Mouse (Mus musculus) MEL (cell line): ENCODE measurements around the gene Cic. TPM values are rescaled to one million over a fixed set of nuclear protein-coding genes. Genes with fewer than 3 reads are reported as not detected.

Experiments used
- DNase-seq: peaks from one replicate; pipeline ENCODE4 v3.0.0; 2011; ENCODE audit warnings: low read depth, low spot score
- H3K27ac ChIP-seq: 2 replicates; pipeline ENCODE4 v1.5.1; 2012; ENCODE audit warnings: low read depth, mild to moderate bottlenecking, control low read depth, low read length, moderate library complexity; ENCODE audit not compliant: control insufficient read depth
- H3K27me3 ChIP-seq, 2 experiments: fragments of 150-350 bp in 1 of 2; sonication (generic) in 1 of 2; 2 replicates each; pipeline ENCODE4 v1.6.1; 2012; ENCODE audit warnings: low read length in 2 of 2, mild to moderate bottlenecking in 2 of 2, improper control_type of control experiment in 1 of 2, moderate library complexity in 1 of 2; ENCODE audit not compliant: insufficient read depth in 2 of 2, control insufficient read depth in 1 of 2
- H3K36me3 ChIP-seq, 2 experiments: 2 replicates each; pipeline ENCODE4 v1.6.1; 2012 to 2014; ENCODE audit warnings: low read length in 2 of 2, improper control_type of control experiment in 1 of 2, inconsistent platforms in 1 of 2, mild to moderate bottlenecking in 1 of 2; ENCODE audit not compliant: insufficient read depth in 2 of 2, control insufficient read depth in 1 of 2
- H3K4me1 ChIP-seq, 2 experiments: fragments of 150-350 bp in 1 of 2; sonication (generic) in 1 of 2; 2 replicates each; pipeline ENCODE4 v1.6.1; 2012; ENCODE audit warnings: low read length in 2 of 2, improper control_type of control experiment in 1 of 2, mild to moderate bottlenecking in 1 of 2; ENCODE audit not compliant: insufficient read depth in 2 of 2, control insufficient read depth in 1 of 2
- H3K4me3 ChIP-seq, 2 experiments: fragments of 150-350 bp in 1 of 2; sonication (generic) in 1 of 2; 2 replicates each; pipeline ENCODE4 v1.5.1; 2012; ENCODE audit warnings: low read depth in 2 of 2, low read length in 2 of 2, mild to moderate bottlenecking in 2 of 2, moderate library complexity in 2 of 2, control low read depth in 1 of 2, improper control_type of control experiment in 1 of 2; ENCODE audit not compliant: control insufficient read depth in 1 of 2, insufficient read depth in 1 of 2
- H3K79me2 ChIP-seq: 2 replicates; pipeline ENCODE4 v1.6.1; 2012; ENCODE audit warnings: mild to moderate bottlenecking, low read length, moderate library complexity; ENCODE audit not compliant: control insufficient read depth, poor library complexity, insufficient read depth
- H3K9ac ChIP-seq: 2 replicates; pipeline ENCODE4 v1.6.1; 2012; ENCODE audit warnings: low read depth, mild to moderate bottlenecking, control low read depth, low read length, moderate library complexity; ENCODE audit not compliant: control insufficient read depth, poor library complexity, severe bottlenecking
- H3K9me3 ChIP-seq: fragments of 150-350 bp; sonication (generic); replicated peaks from 2 replicates; pipeline ENCODE4 v1.6.1; 2012; ENCODE audit warnings: mild to moderate bottlenecking, low read length, improper control_type of control experiment, moderate library complexity; ENCODE audit not compliant: insufficient read depth
- BHLHE40 ChIP-seq: IDR thresholded peaks from 2 replicates; pipeline ENCODE4 v1.6.1; 2012; ENCODE audit warnings: low read depth, mild to moderate bottlenecking, inconsistent platforms, low read length, improper control_type of control experiment, borderline replicate concordance
- CHD1 ChIP-seq: IDR thresholded peaks from 2 replicates; pipeline ENCODE4 v1.6.1; 2012; ENCODE audit warnings: low read depth, mild to moderate bottlenecking, inconsistent platforms, low read length, improper control_type of control experiment
- CHD2 ChIP-seq: IDR thresholded peaks from 2 replicates; pipeline ENCODE4 v1.6.1; 2011; ENCODE audit warnings: low read length, improper control_type of control experiment
- CTCF ChIP-seq, 3 experiments: IDR thresholded peaks in 2 of 3; conservative IDR thresholded peaks in 1 of 3; 2 replicates each; pipeline ENCODE4 v1.5.1; 2011 to 2012; ENCODE audit warnings: low read length in 3 of 3, low read depth in 2 of 3, mild to moderate bottlenecking in 2 of 3, improper control_type of control experiment in 1 of 3, inconsistent platforms in 1 of 3, mixed read lengths in 1 of 3, moderate library complexity in 1 of 3; ENCODE audit not compliant: control insufficient read depth in 1 of 3, insufficient read depth in 1 of 3, poor library complexity in 1 of 3, severe bottlenecking in 1 of 3
- E2F4 ChIP-seq: IDR thresholded peaks from 2 replicates; pipeline ENCODE4 v1.6.1; 2011; ENCODE audit warnings: low read depth, low read length, improper control_type of control experiment, borderline replicate concordance
- GABPA ChIP-seq: IDR thresholded peaks from 2 replicates; pipeline ENCODE4 v1.6.1; 2012; ENCODE audit warnings: low read depth, mild to moderate bottlenecking, inconsistent platforms, low read length, improper control_type of control experiment, moderate library complexity
- GATA1 ChIP-seq: IDR thresholded peaks from 2 replicates; pipeline ENCODE4 v1.6.1; 2011; ENCODE audit warnings: low read depth, low read length, improper control_type of control experiment
- HCFC1 ChIP-seq: IDR thresholded peaks from 2 replicates; pipeline ENCODE4 v1.6.1; 2012; ENCODE audit warnings: low read depth, mild to moderate bottlenecking, inconsistent platforms, low read length, improper control_type of control experiment, moderate library complexity
- MAFK ChIP-seq: IDR thresholded peaks from 2 replicates; pipeline ENCODE4 v1.6.1; 2011; ENCODE audit warnings: low read depth, mild to moderate bottlenecking, low read length, improper control_type of control experiment, borderline replicate concordance
- MAX ChIP-seq: IDR thresholded peaks from 2 replicates; pipeline ENCODE4 v1.6.1; 2011; ENCODE audit warnings: low read length, improper control_type of control experiment
- MAZ ChIP-seq: IDR thresholded peaks from 2 replicates; pipeline ENCODE4 v1.6.1; 2012; ENCODE audit warnings: low read depth, mild to moderate bottlenecking, inconsistent platforms, low read length, improper control_type of control experiment
- MYC ChIP-seq: IDR thresholded peaks from 2 replicates; pipeline ENCODE4 v1.6.1; 2011; ENCODE audit warnings: low read depth, mild to moderate bottlenecking, low read length, improper control_type of control experiment, moderate library complexity
- NRF1 ChIP-seq: IDR thresholded peaks from 2 replicates; pipeline ENCODE4 v1.6.1; 2014; ENCODE audit warnings: low read depth, mild to moderate bottlenecking, inconsistent platforms, low read length, improper control_type of control experiment, moderate library complexity; ENCODE audit not compliant: poor library complexity, insufficient read depth, severe bottlenecking
- POLR2AphosphoS2 ChIP-seq: IDR thresholded peaks from 2 replicates; pipeline ENCODE4 v1.6.1; 2011; ENCODE audit warnings: low read length, improper control_type of control experiment
- POLR2AphosphoS5 ChIP-seq: IDR thresholded peaks from 2 replicates; pipeline ENCODE4 v1.6.1; 2012; ENCODE audit warnings: low read depth, borderline replicate concordance, mild to moderate bottlenecking, inconsistent platforms, low read length, moderate library complexity, mixed read lengths
- RAD21 ChIP-seq: IDR thresholded peaks from 2 replicates; pipeline ENCODE4 v1.6.1; 2011; ENCODE audit warnings: mild to moderate bottlenecking, low read depth, low read length, improper control_type of control experiment
- SIN3A ChIP-seq: IDR thresholded peaks from 2 replicates; pipeline ENCODE4 v1.6.1; 2012; ENCODE audit warnings: low read length, improper control_type of control experiment, inconsistent platforms
- TCF12 ChIP-seq: IDR thresholded peaks from 2 replicates; pipeline ENCODE4 v1.6.1; 2014; ENCODE audit warnings: low read depth, mild to moderate bottlenecking, inconsistent platforms, low read length, improper control_type of control experiment, moderate library complexity
- UBTF ChIP-seq: IDR thresholded peaks from 2 replicates; pipeline ENCODE4 v1.6.1; 2012; ENCODE audit warnings: low read depth, mild to moderate bottlenecking, inconsistent platforms, low read length, improper control_type of control experiment, moderate library complexity, borderline replicate concordance; ENCODE audit not compliant: insufficient read depth
- USF2 ChIP-seq, 2 experiments: IDR thresholded peaks; 2 replicates each; pipeline ENCODE4 v1.6.1; 2011 to 2012; ENCODE audit warnings: improper control_type of control experiment in 2 of 2, low read length in 2 of 2, borderline replicate concordance in 1 of 2, inconsistent platforms in 1 of 2, low read depth in 1 of 2, mild to moderate bottlenecking in 1 of 2; ENCODE audit not compliant: insufficient read depth in 1 of 2
- ZC3H11A ChIP-seq: IDR thresholded peaks from 2 replicates; pipeline ENCODE4 v1.6.1; 2012; ENCODE audit warnings: low read depth, mild to moderate bottlenecking, inconsistent platforms, low read length, improper control_type of control experiment
- ZKSCAN1 ChIP-seq: IDR thresholded peaks from 2 replicates; pipeline ENCODE4 v1.6.1; 2012; ENCODE audit warnings: low read depth, mild to moderate bottlenecking, inconsistent platforms, low read length, improper control_type of control experiment, moderate library complexity
- ZMIZ1 ChIP-seq: IDR thresholded peaks from 2 replicates; pipeline ENCODE4 v1.6.1; 2012; ENCODE audit warnings: low read depth, mild to moderate bottlenecking, inconsistent platforms, low read length, improper control_type of control experiment, moderate library complexity
- ZNF384 ChIP-seq: IDR thresholded peaks from 2 replicates; pipeline ENCODE4 v1.6.1; 2012; ENCODE audit warnings: low read depth, mild to moderate bottlenecking, inconsistent platforms, low read length, improper control_type of control experiment
- polyA plus RNA-seq, 2 experiments: library from polyadenylated mRNA; stranded (reverse) in 1 of 2; unstranded in 1 of 2; fragments of >175 nt in 1 of 2; fragments of >200 nt in 1 of 2; gene quantifications; 2 replicates each; pipeline versions ENCODE4 v1.2.1 to v1.2.4; 2012; ENCODE audit warnings: low replicate concordance in 2 of 2, low read depth in 1 of 2; ENCODE audit not compliant: insufficient read length in 2 of 2, insufficient read depth in 1 of 2, missing spikeins in 1 of 2
- total RNA-seq: library from RNA; depleted of rRNA; stranded (reverse); fragments of 300-350 nt; gene quantifications from 2 replicates; pipeline ENCODE4 v1.2.3, GENCODE M21; 2012

Gene Cic
- total and polyA plus RNA-seq, 3 experiments, result 56.6 to 157 (median 157) TPM

- peak overlapping the region; percentile 80 for H3K9ac ChIP-seq
- peaks cover 21 to 28% of the 10 kb centered on the region in 2 experiments for H3K36me3 ChIP-seq
- peaks cover 9 to 26% of the 10 kb centered on the region in 2 experiments for H3K4me1 ChIP-seq
- TF ChIP-seq CHD2 (no peak), HCFC1 (no peak), POLR2AphosphoS2 (no peak), MAZ (no peak), UBTF (no peak), ZKSCAN1 (no peak), RAD21 (no peak), BHLHE40 (no peak), MYC (no peak), TCF12 (no peak), CHD1 (no peak), POLR2AphosphoS5 (no peak), USF2 (IDR thresholded peaks at IDR 0.05; ENCODE audit: borderline replicate concordance in 1 of 2, insufficient read depth in 1 of 2, low read depth in 1 of 2, low read length in 2 of 2) (no peak), E2F4 (no peak), MAX (no peak), SIN3A (no peak), ZC3H11A (no peak), CTCF (IDR thresholded peaks at IDR 0.05 in 2 of 3, conservative IDR thresholded peaks at IDR 0.05 in 1 of 3; ENCODE audit: control insufficient read depth in 1 of 3, insufficient read depth in 1 of 3, low read depth in 2 of 3, low read length in 3 of 3, poor library complexity in 1 of 3, severe bottlenecking in 1 of 3) (no peak)
- no peaks in the 10 kb centered on the region for H3K9me3 ChIP-seq
- H3K79me2 ChIP-seq, result peaks cover 32% of the 10 kb centered on the region
- no peaks in the 10 kb centered on the region for H3K27me3 ChIP-seq
- DNase-seq, result no peak
- peak overlapping the region; percentile 86; the same call in 1 of the 2 replicates for H3K27ac ChIP-seq
- peak overlapping the region in 1 of 2 experiments; percentile 91; a peak in 3 of 4 replicates for H3K4me3 ChIP-seq
Observed at GRCm38 (mm10) chr7:25284766-25285165, 17.3 kb downstream of the Cic start.

DNA sequence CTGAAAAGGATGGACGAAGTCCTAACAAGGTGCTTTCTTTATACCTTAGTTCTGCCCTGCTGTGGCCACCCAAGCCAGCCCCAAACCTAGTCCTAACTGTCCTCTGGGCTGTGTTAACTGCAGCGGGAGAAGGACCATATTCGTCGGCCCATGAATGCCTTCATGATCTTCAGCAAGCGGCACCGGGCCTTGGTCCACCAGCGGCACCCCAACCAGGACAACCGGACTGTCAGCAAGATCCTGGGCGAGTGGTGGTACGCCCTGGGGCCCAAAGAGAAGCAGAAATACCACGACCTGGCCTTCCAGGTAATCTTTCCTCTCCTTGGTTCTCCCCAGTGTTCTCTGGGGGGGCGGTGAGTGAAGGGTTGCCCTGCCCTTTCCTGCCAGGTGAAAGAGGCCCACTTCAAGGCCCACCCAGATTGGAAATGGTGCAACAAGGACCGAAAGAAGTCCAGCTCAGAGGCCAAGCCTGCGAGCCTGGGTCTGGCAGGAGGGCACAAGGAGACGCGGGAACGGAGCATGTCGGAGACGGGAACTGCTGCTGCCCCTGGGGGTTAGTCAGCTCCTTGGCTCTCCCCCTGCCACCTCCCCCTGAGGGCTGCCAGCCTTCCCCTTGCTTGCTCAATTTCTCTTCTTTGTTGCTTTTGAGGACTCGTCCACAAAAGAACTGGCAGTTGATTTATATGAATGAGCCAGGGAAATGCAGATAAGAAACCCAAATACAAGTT lies 18.2 kb downstream of the Cic start:
- Histone ChIP-seq H3K79me2 (peaks cover 31% of the 10 kb centered on the region), H3K27me3 (no peaks in the 10 kb centered on the region), H3K4me3 (no peak overlapping the region), H3K27ac (no peak overlapping the region), H3K36me3 (peaks cover 24 to 31% of the 10 kb centered on the region in 2 experiments), H3K4me1 (peaks cover 9 to 27% of the 10 kb centered on the region in 2 experiments), H3K9me3 (no peaks in the 10 kb centered on the region), H3K9ac (no peak overlapping the region)
- no peak for DNase-seq
- TF ChIP-seq GATA1 (no peak), ZKSCAN1 (no peak), TCF12 (no peak), NRF1 (no peak), MAFK (no peak), GABPA (no peak), ZNF384 (no peak), ZMIZ1 (no peak), MAX (no peak), CHD2 (no peak), E2F4 (no peak), USF2 (IDR thresholded peaks at IDR 0.05; ENCODE audit: borderline replicate concordance in 1 of 2, insufficient read depth in 1 of 2, low read depth in 1 of 2, low read length in 2 of 2) (no peak), MYC (no peak)
